Mouse (Mus musculus) ES-Bruce4 (cell line): ENCODE measurements around the gene Pom121l12. TPM values are rescaled to one million over a fixed set of nuclear protein-coding genes. Genes with fewer than 3 reads are reported as not detected.

Experiments used
- H3K27ac ChIP-seq: 2 replicates; pipeline ENCODE4 v1.5.1; 2012; ENCODE audit warnings: low read length, inconsistent platforms; ENCODE audit not compliant: insufficient read depth
- H3K27me3 ChIP-seq: 2 replicates; pipeline ENCODE4 v1.6.1; 2012; ENCODE audit warnings: mild to moderate bottlenecking, low read length, inconsistent platforms; ENCODE audit not compliant: control insufficient read depth, poor library complexity, insufficient read depth, severe bottlenecking
- H3K36me3 ChIP-seq: 2 replicates; pipeline ENCODE4 v1.6.1; 2012; ENCODE audit warnings: inconsistent platforms, mild to moderate bottlenecking, low read length, moderate library complexity; ENCODE audit not compliant: control insufficient read depth, poor library complexity, insufficient read depth, severe bottlenecking
- H3K4me1 ChIP-seq: one replicate; pipeline ENCODE4 v1.8.1; 2011; ENCODE audit warnings: low read length; ENCODE audit not compliant: control insufficient read depth, insufficient read depth
- H3K4me3 ChIP-seq: 2 replicates; pipeline ENCODE4 v1.5.1; 2011; ENCODE audit warnings: low read depth, mild to moderate bottlenecking, low read length
- H3K9ac ChIP-seq: 2 replicates; pipeline ENCODE4 v1.6.1; 2012; ENCODE audit warnings: low read depth, mild to moderate bottlenecking, inconsistent platforms; ENCODE audit not compliant: poor library complexity, severe bottlenecking
- H3K9me3 ChIP-seq: replicated peaks from 2 replicates; pipeline ENCODE4 v1.6.1; 2012; ENCODE audit warnings: mild to moderate bottlenecking, low read length, inconsistent platforms; ENCODE audit not compliant: control insufficient read depth, poor library complexity, insufficient read depth, severe bottlenecking
- CTCF ChIP-seq: IDR thresholded peaks from one replicate; pipeline ENCODE4 v1.8.1; 2011; ENCODE audit warnings: low read depth, low read length
- EP300 ChIP-seq: IDR thresholded peaks from 2 replicates; pipeline ENCODE4 v1.6.1; 2011; ENCODE audit warnings: low read depth, low read length; ENCODE audit not compliant: insufficient read depth
- POLR2A ChIP-seq: IDR thresholded peaks from one replicate; pipeline ENCODE4 v1.8.1; 2011; ENCODE audit warnings: low read length; ENCODE audit not compliant: insufficient read depth
- polyA plus RNA-seq: library from polyadenylated mRNA; stranded (reverse); fragments of >200 nt; gene quantifications from 2 replicates; pipeline ENCODE4 v1.2.4, GENCODE M21; 2011; ENCODE audit warnings: low read depth; ENCODE audit not compliant: missing spikeins, insufficient read depth, insufficient read length

The Pom121l12 gene
- polyA plus RNA-seq: not detected in 2 replicates

DNA sequence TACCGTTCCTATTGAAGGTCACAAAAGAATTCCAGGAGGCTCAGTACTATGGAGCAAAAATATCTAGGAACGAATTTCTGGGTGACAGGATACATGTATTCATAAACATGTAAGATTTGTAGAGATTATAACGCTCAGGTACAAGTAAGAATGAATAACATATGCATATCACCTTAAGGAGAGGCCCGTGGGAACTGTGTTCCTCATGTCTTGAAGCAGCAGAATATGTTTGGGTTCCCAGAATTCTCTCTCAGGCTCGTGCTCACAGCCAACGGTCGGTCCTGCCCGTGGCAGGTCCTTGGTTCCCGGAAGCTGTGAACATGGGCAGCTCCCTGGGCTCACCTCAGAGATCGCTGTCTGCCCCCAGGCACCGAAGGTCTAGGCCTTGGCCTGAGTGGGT, at the start of gene Pom121l12:
TSS of gene Pom121l12 (plus strand) at position 301 of the 400 bp plus-strand sequence.
- no peak within 1 kb of the TSS for H3K9ac ChIP-seq
- H3K36me3 ChIP-seq: no peaks in the 10 kb centered on the region
- H3K4me1 ChIP-seq: no peaks in the 10 kb centered on the region
- peaks cover 2% of the 10 kb centered on the region; the same call in 1 of the 2 replicates for H3K27me3 ChIP-seq
- H3K4me3 ChIP-seq: no peak within 1 kb of the TSS
- no peaks in the 10 kb centered on the region for H3K9me3 ChIP-seq
- H3K27ac ChIP-seq: no peak within 1 kb of the TSS
- TF ChIP-seq POLR2A: no peak
- TF ChIP-seq EP300: no peak
- no peak for TF ChIP-seq CTCF

DNA sequence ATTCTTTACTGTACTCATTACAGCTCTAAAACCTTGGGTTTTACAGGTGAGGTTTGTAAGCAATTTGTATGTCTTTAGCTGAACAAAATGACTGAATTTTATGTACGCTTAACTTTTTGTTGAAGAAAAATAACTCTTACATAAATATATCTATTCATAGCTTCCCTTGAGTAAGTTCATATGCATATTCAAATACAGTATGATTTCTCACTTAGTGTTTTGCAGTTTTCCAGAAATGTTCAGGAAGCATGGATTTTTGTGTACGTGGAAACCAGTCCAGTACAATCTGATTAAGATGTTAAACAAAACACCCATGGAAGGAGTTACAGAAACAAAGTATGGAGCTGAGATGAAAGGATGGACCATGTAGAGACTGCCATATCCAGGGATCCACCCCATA, 12.8 kb downstream of the Pom121l12 start:
- Histone ChIP-seq H3K27ac (no peak overlapping the region), H3K9ac (no peak overlapping the region), H3K27me3 (no peaks in the 10 kb centered on the region), H3K4me1 (no peaks in the 10 kb centered on the region), H3K4me3 (no peak overlapping the region), H3K9me3 (no peaks in the 10 kb centered on the region), H3K36me3 (no peaks in the 10 kb centered on the region)
- TF ChIP-seq POLR2A (no peak), EP300 (no peak), CTCF (no peak)
